Mouse (Mus musculus): ENCODE results near the gene Nr5a2.

Nr5a2 gene

GRCm38 (mm10) chr1:136960428-136961012 is at the start of gene Nr5a2:
Gene Nr5a2 (minus strand): TSS chr1:136960448.
- DNase-seq (ENCODE audit: low spot score): no peak

DNA sequence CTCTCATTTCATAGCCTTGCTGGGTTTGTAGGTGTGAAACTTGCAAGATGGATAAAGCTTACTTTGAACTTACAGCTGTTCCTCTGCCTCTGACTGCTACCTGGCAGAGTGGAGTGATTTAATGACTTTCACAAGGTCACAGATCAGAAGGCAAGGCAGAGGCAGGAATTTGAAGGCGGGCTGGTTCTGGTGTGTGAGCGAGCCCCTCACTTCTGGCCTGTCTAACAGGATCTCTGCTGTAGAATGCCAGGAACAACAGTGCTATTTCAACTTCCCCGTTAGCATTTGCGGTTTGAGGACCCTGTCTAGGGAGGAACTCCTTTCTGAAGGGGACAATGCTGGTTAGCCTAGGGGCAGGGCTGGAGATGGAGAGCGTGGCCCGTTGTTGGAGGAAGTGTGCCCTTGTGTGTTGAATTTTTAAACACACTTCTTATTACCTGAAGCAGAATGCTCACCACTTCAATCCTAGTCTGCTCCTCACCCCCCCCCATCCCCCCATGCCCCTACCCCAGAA is 48.5 kb upstream of the Nr5a2 start:
- no peak for DNase-seq (ENCODE audit: low spot score)

- no peak for DNase-seq (ENCODE audit: low spot score)
Measured at GRCm38 (mm10) chr1:137003816-137004215, 43.6 kb upstream of the Nr5a2 start.

GRCm38 (mm10) chr1:137003144-137003543 is 42.9 kb upstream of the Nr5a2 start:
- DNase-seq (ENCODE audit: low spot score): no peak

DNA sequence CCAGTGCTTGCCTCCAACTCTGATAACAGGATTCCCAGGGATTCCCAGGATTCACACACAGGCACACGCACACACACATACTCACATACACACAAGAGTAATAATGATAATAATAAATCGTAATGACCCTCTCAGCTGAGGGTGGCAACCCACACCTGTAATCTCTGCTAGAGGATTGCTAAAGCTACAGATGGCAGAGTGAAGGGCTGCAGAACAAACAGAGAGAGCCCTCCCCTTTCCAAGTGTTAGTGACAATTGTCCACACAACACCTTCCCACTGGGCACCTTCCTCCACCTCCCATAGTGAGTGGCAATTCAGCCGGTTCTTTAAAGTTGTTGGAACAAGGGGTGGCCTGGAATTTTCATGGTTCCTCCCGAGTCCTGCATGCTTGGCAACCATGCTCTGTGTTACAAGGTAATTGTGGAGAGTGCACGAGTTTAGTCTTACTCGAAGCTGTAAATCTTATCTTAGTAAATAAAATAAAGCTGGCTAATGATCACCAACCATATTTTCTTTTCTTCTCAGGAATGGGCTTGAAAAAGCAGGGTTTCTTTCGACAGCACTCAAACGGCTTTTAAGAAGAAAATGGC is 31.6 kb upstream of the Nr5a2 start:
- no peak for DNase-seq (ENCODE audit: low spot score)

DNA sequence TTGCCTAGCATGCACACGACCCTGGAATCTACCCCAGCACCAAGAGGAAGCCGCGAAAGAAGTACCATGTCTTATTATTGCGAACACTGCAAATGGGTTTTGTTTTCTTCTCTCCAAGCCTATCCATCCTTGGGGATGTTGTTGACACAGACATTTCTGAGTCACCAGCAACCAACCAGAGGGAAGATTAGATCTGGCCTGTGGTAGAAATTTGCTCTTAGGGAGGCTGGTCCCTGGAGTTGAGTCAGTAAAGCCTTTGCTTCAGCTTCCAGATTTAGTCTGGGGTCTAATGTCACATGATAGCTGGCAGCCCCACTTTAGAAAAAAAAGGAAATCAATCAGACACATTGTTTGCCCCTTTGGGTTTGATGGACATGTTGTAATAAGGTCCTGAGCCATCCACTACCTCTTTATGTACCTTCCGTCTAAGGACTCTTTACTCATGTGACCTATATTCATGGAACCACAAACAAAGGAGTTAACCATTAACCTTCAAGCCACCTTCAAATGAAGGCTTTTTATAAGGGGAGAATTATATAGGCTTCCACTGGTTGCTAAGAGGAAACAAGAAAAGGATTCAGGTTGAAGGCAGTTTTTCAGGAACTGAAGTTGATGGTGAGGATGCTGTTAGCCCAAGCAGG is 20.1 kb upstream of the Nr5a2 start:
- DNase-seq (ENCODE audit: low spot score): no peak

DNA sequence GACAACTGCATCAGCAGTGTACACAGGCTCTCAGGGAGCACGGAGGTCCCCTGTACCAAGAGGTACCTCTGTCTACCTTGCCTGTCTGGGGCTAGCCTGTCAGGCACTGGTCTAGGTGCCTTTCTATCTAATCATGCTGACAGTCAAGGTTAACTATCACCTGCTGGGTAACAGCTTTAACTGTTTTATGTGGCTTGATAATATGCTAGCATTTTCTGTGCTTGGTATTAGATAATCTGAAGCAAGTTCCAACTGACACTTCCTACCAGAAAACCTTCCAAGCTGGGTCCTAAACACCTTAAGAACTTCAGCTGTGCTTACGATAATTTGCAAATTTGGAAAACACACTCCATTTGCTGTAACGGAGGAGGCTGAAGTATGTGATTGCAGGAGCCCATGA is 17.6 kb upstream of the Nr5a2 start:
- DNase-seq (ENCODE audit: low spot score): no peak

GRCm38 (mm10) chr1:136974040-136974439 is 13.8 kb upstream of the Nr5a2 start:
- no peak for DNase-seq (ENCODE audit: low spot score)

- no peak for DNase-seq (ENCODE audit: low spot score)
Measured at GRCm38 (mm10) chr1:136973016-136973415, 12.8 kb upstream of the Nr5a2 start.

DNA sequence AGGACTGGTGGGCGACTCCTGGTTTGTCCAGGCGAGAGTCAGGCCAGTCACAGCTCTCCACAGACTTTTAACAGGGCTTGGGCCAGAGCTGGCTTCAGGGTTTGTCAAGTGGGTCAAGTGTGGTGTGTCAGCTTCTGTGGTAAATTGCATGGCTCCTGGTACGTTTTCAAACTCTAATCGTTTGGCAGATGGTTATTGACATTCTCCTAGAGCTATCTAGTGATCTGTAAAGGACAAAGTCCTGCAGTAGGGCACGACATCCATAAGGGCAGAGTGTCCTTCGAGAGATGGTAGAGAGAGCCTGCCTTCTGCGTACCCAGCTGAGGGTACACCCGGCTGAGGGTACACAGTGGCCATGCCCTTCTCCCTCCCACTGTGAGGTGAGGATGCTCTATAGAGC is 10.7 kb upstream of the Nr5a2 start:
- DNase-seq (ENCODE audit: low spot score): no peak

DNA sequence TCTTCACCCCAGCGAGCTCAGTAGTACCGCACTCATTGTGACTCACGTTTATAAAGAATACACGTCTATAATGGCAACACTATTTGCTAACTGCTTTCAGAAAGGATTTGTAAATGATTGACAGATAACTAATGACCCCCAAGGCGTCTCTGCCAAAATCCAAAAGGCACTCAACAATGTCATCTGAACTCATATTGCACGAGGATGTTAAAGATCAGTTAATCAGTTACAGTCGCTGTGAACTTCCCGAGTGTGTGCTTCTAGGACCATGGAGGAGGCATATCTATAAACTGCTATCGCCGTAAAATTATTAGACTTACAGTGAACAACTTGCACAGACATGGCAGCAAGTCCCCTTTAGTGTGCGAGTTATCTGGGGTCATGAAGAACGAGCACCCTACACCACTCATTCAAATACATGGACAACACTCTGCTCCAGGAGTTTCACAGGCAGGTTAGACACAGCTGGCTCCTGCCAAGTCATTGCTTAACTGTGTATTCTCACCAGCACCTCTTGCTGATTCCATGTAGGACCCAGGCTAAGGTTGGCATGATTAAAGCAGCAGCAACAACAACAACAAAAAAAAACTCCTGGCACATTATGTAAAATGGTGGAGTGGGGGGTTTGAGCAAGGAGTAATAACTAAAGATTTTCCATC is 6.6 kb upstream of the Nr5a2 start:
- DNase-seq (ENCODE audit: low spot score): no peak

- no peak for DNase-seq (ENCODE audit: low spot score)
Measured at GRCm38 (mm10) chr1:136959491-136959890, 757 bp downstream of the Nr5a2 start.

GRCm38 (mm10) chr1:136958666-136959065 is 1.6 kb downstream of the Nr5a2 start:
- DNase-seq (ENCODE audit: low spot score): no peak

GRCm38 (mm10) chr1:136958185-136958584 is 2.1 kb downstream of the Nr5a2 start:
- DNase-seq (ENCODE audit: low spot score): no peak

- no peak for DNase-seq (ENCODE audit: low spot score)
Measured at GRCm38 (mm10) chr1:136957696-136958095, 2.6 kb downstream of the Nr5a2 start.

- no peak for DNase-seq (ENCODE audit: low spot score)
Measured at GRCm38 (mm10) chr1:136954108-136954494, 6.1 kb downstream of the Nr5a2 start.

GRCm38 (mm10) chr1:136953444-136954107 is 6.7 kb downstream of the Nr5a2 start:
- DNase-seq (ENCODE audit: low spot score): no peak

- DNase-seq (ENCODE audit: low spot score): no peak
Measured at GRCm38 (mm10) chr1:136952609-136953311, 7.5 kb downstream of the Nr5a2 start.

DNA sequence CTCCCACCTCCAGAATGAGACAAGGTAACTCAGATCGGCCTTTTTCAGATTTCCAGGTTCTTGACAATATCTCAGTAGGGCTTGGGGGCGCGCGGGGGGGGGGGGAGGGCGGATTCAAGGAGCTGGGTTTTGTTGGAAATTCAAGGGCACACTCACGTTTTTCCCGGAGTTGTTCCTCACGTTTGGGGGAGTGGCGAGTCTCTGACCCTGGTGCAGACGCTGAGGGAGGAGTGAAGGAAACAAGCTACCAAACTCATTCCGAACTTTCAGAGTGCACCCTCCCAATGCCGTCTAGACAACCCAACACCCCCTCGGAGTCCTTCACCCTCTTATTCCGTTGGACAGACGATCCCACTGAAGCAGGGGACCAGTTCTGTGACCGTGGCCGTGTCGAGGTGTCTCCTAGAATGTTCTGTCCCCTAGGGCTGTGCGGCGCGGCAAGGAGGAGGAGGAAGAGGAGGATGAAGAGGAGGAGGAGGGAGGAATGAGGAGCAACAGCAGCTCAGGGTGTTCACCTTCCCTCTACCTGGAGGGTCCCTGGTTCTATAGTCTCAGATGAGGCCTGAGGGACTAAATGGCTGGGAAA is 8.2 kb downstream of the Nr5a2 start:
- no peak for DNase-seq (ENCODE audit: low spot score)

DNA sequence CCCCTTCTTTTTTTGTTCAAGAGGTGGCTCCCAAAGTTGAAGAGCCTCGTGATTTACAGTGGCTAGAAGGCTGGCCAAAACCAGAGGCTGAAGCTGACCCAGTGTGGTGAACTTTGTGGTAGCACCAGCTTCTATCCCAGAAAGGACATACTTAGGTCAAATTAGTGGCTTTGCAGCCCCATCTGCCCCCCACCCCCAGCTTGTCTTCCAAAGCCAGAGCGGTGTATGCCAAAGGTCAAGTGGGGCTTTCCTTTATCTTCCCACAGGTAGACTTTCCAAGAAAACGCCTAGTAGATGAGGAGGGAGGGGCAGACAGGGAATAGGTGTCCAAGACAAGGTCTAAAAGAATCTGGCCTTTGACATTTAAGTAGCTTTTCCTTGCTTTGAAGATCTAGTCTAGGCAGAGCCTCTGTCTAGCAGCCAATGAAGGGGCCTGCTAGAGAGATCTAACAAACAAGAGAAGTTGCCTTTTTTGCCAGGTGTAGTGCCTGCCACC is 9.0 kb downstream of the Nr5a2 start:
- no peak for DNase-seq (ENCODE audit: low spot score)

GRCm38 (mm10) chr1:136949323-136949741 is 10.9 kb downstream of the Nr5a2 start:
- DNase-seq (ENCODE audit: low spot score): no peak

Data from T-cell, adult 2 months (primary cell).